Mouse (Mus musculus) kidney, adult 8-10 months (tissue): ENCODE data around the gene Xntrpc.
A peak's percentile ranks its signal among the peaks of the same experiment; 100 is the strongest.

Experiments
- DNase-seq, 2 experiments: peaks; one replicate each; pipeline ENCODE4 v3.0.0; 2022

Xntrpc gene

DNA sequence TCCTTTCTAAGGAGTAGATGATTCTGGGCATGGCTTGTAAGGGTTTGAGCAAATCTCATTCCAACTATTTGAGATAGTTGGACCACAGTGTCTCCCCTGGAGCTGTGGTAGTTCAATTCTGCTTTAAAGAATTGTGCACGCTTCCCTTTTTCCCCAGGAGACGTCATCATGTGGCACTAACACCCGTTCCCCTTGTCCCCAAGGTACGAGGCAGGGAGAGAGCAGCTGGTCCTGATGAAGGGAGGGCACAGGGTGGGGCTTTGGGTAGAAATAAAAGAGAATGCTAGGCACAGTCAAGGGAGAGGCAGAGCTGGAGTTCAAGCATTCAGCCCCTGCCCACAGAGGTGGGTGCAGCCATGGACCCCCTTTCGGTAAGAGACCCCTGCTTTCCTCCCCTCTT is 17.3 kb downstream of the Xntrpc start, which contains the start of gene Trpc2:
Gene Trpc2, plus strand, starts transcription at position 301 of the 400 bp plus-strand sequence.
- DNase-seq, result no peak

DNA sequence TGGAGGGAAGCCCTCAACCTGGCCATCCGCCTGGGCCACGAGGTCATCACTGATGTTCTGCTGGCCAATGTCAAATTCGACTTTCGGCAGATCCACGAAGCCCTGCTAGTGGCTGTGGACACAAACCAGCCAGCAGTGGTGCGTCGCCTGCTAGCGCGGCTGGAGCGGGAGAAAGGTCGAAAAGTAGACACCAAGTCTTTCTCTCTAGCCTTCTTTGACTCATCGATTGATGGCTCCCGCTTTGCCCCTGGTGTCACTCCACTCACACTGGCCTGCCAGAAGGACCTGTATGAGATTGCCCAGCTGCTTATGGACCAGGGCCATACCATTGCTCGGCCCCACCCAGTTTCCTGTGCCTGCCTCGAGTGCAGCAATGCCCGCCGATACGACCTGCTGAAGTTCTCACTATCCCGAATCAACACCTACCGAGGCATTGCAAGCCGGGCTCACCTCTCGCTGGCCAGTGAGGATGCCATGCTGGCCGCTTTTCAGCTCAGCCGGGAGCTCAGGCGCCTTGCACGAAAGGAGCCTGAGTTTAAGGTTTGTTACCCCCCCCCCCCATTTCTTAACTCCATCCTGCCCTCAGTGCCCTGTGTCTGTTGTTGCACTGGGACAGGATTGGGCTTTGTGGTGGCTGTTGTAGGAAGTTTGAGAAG is 18.7 kb downstream of the Xntrpc start:
- no peak for DNase-seq

DNA sequence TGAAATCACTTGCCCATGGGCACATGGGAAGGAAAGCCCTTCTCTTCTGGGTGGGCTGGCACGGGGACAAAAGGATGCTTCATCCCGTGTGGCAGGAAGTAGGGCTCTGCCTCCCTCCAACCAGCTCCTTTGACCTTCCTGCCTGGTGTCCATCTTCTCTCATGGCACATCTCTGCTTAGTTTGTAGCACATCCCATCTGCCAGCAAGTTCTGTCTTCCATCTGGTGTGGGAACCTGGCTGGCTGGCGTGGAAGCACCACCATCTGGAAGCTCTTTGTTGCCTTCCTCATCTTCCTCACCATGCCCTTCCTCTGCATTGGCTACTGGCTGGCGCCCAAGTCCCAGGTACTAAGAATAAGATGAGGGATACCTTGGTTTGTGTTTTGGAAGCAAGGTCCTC is 21.8 kb downstream of the Xntrpc start:
- no peak for DNase-seq

DNA sequence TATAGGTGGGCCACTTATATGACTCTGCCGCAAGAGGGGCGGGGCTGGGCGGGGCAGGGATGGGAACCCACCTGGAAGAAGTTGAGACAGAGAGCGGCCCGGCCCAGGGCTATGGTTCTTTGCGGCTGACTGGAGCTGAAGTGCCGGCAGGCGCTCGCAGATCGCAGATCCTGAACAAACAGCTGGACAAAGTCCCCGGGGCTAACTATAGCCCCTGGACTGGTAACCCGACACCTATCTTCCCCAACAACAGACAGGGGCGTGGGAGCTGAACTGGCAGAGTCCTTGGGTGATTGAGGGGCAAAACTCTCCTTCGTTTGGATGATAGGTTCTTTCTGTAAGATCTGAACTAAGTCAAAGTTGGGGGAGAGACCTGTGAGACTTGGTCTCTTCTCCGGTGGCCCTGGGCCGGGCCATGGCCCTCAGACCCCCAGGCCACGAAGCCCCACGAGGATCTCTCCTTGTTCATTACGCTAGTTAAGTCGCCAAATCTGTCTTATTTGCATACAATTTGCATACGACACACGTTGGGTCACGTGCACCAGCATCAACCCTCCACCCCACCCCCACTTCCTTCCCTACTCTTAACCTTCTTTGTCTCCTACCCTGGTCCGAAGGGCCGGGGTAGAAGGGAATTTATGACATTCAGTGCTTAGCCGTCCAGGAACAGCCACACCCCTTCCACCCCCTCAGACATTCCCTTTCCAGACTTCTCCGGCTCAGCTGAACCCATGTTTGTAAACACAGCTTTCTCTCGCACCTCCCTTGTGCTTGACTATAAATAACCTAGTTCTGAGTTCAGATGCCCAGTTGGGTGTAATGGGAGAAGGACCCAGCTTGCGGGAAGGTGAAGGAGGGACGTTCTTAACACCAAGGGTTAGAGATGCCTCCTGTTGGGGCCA is 34.5 kb downstream of the Xntrpc start:
- DNase-seq, result peak; percentile 22 to 29

DNA sequence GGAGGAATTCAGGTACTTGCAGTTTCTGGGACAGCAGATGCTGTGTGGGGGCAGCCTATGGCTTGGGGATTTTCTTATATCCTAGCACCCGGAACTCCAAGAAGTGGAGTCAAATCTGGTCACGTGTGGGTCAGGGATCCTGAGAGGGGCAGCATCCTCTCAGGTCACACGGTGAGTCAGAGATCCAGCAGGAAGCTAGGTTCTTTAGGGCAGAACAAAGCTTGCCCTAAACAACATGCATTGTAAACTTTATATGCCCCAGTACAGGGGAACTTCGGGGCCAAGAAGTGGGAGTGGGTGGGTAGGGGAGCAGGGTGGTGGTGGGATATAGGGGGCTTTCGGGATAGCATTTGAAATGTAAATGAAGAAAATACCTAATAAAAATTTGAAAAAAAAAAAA is 35.4 kb downstream of the Xntrpc start:
- no peak for DNase-seq

DNA sequence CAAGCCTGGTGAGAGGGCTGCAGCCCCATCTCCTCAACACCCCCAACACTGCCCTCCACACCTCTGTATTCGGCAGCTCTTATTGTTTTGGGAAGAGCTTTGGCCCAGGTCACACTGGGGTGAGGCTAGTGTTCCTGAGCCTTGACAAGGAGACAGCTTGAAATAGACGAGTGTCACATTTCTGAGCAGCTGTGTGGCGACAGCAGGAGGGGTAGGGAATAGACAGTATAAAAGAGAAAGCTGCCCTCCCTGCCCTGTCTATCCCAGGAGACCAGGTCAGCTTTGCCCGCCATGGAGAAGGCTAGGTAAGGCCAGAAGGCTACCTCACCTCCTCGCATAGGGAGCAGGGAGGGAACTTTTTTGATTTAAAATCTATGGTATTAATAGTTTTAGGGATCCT is 36.0 kb downstream of the Xntrpc start, which contains the start of gene Art1:
Gene Art1, plus strand, starts transcription at position 257 of the 400 bp plus-strand sequence.
- no peak for DNase-seq

DNA sequence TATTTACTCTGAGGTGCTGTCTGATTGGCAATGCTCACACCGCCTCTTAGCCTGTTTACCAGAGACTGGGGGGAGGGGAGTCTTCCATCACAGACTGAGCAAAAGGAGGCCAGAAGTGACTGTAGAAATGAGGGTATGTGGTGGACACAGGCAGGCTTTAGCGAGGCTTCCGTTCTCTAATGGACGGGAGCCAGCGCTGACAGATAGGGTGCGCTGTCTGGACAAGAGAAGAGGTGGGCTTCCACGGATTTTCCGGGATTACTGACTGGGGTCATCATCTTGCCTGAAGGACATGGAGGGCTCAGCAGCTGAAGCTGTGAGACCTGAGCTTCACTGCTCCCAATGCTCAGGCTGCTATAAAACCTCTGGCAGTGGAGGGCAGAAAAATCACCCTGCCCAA is 36.7 kb downstream of the Xntrpc start:
- no peak for DNase-seq

DNA sequence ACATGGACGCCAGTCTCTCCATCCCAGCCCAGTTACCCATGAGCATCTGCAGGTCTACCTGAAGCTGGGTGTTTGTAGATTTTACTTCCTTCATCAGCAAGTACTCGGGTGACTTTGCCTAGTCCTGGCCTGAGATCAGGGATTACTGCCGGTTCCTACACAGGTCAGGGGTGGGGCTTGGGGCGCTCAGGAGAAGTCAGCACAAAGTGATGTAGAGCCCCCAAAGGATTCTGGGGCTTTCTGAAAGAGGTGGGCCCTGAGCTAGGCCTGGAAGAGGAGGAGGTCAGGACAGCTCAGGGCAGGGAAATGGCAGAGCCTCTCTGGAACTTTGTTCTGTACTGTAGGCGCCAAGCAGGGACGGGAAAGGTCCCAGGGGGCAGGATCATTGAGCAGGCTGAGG is 37.2 kb downstream of the Xntrpc start:
- no peak for DNase-seq

DNA sequence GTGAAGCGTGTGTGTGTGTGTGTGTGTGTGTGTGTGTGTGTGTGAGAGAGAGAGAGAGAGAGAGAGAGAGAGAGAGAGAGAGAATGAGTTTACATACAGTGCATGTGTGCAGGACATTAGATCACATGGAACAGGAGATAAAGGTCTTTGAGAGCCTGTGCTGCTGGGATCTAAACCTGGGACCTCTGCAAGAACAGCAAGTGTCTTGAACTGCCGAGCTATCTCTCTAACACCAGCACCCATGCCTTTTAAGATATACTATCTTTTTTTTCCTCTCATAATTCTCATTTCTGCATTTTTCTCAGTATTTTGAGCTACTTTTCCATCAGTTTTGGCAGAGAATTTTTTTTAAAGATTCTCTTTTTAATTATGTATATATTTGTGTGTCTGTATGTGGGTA is 38.0 kb downstream of the Xntrpc start:
- DNase-seq, result no peak

DNA sequence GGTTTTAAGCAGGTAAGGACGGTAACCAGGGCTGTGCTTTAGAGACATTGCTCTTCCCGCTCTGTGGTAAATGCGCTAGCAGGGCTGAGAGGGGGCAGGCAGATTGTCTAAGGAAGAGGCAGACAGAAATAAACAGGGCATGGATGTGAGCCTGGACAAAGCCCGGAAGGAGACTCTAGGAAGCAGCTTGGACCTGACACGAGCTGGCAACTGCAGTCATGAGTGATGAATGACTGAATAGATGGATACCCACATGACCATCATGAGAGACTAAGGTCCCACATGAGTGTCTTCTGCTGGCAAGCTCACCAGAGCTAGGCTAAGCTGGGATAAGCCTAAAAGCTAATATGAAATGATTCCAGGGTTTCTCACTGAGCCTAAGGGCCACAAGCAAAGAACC is 38.6 kb downstream of the Xntrpc start:
- DNase-seq, result peak in 1 of 2 experiments; percentile 4

DNA sequence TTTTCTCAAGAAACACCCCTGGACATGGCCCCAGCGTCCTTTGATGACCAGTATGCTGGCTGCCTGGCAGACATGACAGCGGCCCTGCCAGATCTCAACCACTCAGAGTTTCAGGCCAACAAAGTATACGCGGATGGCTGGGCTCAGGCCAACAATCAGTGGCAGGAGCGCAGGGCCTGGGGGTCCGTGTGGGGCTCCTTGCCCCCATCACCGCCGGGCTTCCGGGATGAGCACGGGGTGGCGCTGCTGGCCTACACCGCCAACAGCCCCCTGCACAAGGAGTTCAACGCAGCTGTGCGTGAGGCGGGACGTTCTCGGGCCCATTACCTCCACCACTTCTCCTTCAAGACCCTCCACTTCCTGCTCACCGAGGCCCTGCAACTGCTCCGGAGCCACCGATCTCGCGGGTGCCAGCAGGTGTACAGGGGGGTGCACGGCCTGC is 41.2 kb downstream of the Xntrpc start:
- DNase-seq, result no peak

DNA sequence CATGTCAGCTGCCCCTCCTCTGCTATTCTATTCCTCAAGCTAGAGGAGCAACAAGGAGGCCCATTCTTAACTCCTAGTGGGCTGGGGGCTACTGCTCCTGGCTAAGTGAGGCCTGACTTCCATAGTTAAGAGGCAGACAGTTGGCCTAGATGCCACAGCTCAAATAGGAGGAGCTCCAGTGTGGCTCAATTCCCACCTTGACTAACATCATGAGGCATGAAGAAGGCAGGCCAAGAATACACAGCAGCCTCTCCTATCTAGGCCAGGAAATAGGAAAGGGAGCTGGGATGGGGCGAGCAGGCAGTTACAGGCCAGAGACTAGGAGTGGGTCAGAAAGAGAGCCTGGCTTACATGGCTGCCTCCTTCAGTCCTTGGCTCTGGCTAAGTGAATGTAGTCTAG is 42.7 kb downstream of the Xntrpc start:
- DNase-seq, result no peak

DNA sequence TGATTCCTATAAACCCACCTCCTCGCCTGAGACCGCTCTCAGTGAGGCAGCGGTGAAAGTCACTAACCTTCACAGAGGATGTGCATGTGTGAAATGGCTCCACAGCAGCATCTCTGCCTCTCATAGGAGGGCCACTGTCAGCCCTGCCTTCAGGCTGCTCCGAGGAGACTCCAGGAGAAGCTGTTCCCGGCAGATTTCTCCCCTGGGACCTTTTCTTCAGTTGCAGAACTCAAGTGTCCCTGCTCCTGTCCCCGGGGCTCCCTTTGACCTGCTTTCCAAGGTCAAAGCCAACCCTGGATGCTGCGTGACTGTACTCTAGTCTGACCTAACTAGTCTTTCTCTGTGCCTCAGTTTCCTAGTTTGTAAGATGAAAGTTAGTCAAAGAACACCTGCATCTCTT is 43.7 kb downstream of the Xntrpc start, which contains the start of gene Art5:
Gene Art5, minus strand, starts transcription at position 319 of the 400 bp plus-strand sequence.
- no peak for DNase-seq

DNA sequence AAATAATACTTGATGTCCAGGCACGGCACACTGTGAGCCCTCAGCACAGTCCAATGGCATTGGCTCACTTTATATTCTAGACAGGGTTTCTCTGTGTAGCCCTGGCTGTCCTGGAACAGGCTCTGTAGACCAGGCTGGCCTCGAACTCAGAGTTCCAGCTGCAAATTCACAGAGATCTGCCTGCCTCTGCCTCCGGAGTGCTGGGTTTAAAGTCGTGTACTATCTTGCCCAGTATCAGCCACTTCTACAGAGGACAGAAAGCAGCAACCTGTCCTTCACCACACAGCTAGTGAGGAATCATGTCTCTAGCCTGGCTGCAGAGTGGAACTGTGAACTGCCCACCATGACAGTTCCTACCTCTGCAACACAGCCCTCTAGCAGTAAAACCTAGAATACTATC is 44.2 kb downstream of the Xntrpc start:
- DNase-seq, result no peak

DNA sequence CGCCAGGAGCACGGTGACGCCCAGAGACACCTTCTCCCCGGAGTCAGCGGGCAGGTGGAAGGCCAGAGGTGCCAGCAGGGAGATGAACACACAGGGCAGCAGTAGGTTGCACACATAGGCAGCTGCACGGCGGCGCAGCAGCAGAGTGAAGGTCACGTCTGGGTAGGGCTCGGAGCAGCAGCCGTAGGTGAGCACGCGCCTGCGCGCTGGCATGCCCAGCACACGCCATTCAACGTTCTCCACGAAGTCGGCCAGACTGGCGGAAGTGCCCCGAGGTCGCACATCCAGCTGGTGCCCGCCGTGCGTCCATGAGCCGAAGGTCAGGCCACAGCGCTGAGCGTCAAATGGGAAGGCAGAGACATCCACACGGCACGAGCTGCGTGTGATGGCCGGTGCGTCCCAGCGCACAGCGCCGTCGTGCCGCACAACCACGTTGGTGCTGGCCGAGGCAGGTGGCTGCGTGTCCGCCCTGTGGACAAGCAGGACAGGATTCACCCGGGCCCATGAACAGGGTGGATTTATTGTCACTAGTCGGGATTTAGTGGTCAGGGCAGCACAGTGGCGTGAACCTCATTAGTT is 47.7 kb downstream of the Xntrpc start:
- DNase-seq, result no peak

DNA sequence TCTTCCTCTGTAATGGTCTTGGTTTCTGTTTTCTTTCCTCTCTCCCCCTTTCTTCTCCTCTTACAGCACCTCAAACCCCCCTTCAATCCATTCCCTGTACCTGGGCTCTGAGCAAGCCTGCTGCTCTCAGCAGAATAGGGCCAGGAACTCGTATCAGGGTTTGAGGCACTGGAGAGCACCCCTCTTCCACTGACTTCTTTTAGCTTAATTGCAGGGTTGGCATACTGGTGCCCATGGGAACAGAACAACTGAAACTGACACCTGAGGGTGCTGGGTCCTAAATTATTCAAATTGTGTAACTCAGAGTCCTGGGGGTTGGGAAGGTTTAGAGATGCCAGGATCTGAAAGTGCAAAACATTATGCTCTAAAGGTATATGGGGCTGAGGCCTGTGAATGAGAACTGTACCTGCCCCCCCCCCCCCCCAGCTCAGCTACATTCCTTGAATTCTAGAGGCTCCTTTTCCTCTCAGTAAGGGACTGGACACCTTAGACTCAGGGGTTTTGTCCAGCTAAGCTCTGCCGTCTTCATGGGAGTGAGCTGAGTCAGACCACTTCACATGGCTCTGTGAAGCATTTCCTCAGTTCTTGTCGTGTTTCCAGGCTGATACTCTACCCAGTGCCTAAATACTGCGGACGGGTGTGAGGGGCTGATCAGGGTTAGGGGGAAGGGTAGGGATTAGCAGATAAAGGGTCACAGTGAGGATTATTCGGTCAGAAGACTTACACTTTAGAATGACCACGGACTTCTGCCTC is 51.2 kb downstream of the Xntrpc start, which contains the start of gene Chrna10:
Gene Chrna10, minus strand, starts transcription at position 250 of the 753 bp plus-strand sequence.
- no peak for DNase-seq

DNA sequence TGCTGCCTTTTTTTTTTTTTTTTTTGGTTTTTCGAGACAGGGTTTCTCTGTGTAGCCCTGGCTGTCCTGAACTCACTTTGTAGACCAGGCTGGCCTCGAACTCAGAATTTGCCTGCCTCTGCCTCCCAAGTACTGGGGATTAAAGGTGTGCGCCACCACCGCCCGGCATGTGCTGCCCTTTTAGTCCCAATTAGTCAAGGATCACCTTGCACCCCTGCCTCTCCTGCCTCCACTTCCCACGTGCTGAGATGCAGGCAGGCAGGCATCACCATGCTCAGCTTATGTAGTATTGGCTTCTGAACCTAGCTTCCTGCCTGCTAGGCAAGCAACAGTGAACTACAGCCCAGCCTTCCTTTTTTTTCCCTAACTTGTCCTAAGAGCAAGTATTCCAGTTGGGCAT is 51.9 kb downstream of the Xntrpc start:
- no peak for DNase-seq

DNA sequence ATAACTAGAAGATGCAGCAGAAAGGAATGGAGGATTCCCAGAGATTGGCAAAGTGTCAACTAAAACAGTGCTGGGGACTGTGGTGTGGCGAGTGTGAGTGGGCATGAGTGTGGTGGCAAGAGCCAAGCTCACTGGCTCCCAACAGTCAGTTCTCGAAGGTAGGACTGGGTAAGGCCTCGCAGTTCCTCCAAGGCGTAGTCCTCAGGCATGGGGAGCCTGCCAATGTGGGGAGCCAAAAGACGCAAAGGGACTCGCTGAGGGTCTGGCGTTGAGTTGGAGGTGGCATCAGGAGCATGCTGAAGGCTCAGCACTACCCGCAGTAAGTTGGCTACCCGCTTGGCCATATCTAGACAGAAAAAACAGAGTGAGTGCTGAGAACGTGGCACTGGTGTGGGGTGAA is 54.8 kb downstream of the Xntrpc start:
- DNase-seq, result no peak

DNA sequence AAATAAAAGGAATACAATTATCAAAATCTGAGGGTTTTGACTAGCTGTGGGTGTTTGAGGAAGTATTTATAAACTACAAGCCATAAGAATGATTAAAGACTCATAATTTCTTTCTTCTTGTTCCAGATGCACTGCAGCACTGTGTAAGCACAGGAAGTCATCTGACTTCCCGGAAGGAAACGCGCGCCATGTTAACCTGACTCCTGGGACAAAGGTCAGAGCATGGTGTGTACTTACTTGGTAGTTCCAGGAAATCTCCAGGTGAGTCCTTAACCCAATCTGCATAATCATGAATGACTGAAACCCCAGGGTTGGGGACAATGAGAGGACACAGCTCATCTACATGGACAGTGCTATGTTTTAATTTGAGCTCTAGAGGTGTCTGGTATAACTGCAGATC is 66.9 kb downstream of the Xntrpc start:
- DNase-seq, result peak in 1 of 2 experiments; percentile 18

DNA sequence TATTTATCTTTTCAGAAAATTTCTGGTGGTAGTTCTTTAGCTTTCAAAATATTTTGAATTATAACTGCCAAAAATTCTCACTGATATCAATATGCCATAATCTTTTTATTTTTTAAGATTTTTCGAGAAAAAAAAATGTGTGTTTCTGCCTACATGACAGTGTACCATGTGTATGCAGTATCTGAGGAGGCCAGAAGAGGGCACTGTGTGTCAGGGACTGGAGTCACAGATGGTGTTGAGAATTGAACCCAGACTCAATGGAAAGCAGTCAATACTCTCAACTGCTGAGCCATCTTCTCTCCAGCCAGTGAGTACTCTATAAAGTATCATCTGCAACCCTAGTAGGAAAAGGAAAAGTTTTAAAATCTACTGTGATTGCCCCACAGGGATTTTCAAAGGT is 72.0 kb downstream of the Xntrpc start:
- peak in 1 of 2 experiments; percentile 29 for DNase-seq

DNA sequence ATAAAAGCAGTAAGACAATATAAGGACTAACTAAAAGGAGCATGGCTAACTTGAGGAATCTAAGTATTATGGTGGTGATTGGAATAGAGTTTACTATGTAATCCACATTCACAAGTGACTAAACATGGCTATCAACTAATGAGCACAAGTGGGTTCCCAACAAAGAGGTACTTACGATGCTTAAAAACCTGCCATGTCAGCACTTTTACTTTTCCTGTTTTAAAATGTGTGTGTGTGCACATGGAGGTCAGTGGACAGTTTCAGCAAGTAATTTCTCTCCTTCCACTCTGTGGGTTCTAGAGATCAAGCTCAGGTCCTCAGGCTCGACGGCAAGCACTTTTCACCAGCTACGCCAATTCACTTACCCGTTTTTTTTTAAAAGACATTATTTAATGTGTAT is 72.4 kb downstream of the Xntrpc start:
- no peak for DNase-seq
